Mouse (Mus musculus) midbrain, postnatal 0 days (tissue): ENCODE measurements at regions not wholly inside any gene's neighbourhood (a gene's known extent, or its start where the extent isn't known, plus 50 kb on each side); places are given as distances from the start of the nearest gene placed in this dataset.

Experiments used
- ATAC-seq: fragments of 200-750 bp; cut with Nextera tagmentation; 2 replicates; pipeline ENCODE4 v1.8.0; 2017; ENCODE audit warnings: moderate number of reproducible peaks, mild to moderate bottlenecking, moderate TSS enrichment, moderate library complexity; ENCODE audit not compliant: low FRiP score
- DNase-seq: peaks from one replicate; pipeline ENCODE4 v3.0.0-alpha.2; 2015; ENCODE audit warnings: low spot score
- H3K27ac ChIP-seq: fragments of 300-500 bp; sonication (generic); 2 replicates; pipeline ENCODE4 v1.5.1; 2014; ENCODE audit warnings: low read depth, mild to moderate bottlenecking, low read length, mixed read lengths
- H3K27me3 ChIP-seq: fragments of 300-500 bp; sonication (generic); 2 replicates; pipeline ENCODE4 v1.6.1; 2014; ENCODE audit warnings: low read length, control low read depth, mixed read lengths; ENCODE audit not compliant: insufficient read depth
- H3K36me3 ChIP-seq: fragments of 300-500 bp; sonication (generic); 2 replicates; pipeline ENCODE4 v1.6.1; 2014; ENCODE audit warnings: low read length, control low read depth, mixed read lengths; ENCODE audit not compliant: insufficient read depth
- H3K4me1 ChIP-seq: fragments of 300-500 bp; sonication (generic); 2 replicates; pipeline ENCODE4 v1.6.1; 2014; ENCODE audit warnings: mild to moderate bottlenecking, control low read depth, antibody characterized with exemption, low read length, mixed read lengths; ENCODE audit not compliant: insufficient read depth
- H3K4me2 ChIP-seq: fragments of 300-500 bp; sonication (generic); 2 replicates; pipeline ENCODE4 v1.6.1; 2014; ENCODE audit warnings: low read depth, mild to moderate bottlenecking, low read length, mixed read lengths; ENCODE audit not compliant: poor library complexity, severe bottlenecking
- H3K4me3 ChIP-seq: fragments of 300-500 bp; sonication (generic); 2 replicates; pipeline ENCODE4 v1.5.1; 2014; ENCODE audit warnings: low read depth, mild to moderate bottlenecking, low read length, moderate library complexity
- H3K9ac ChIP-seq: fragments of 300-500 bp; sonication (generic); replicated peaks from 2 replicates; pipeline ENCODE4 v1.6.1; 2014; ENCODE audit warnings: mild to moderate bottlenecking, low read length, moderate library complexity, mixed read lengths; ENCODE audit not compliant: poor library complexity, severe bottlenecking
- H3K9me3 ChIP-seq: fragments of 300-500 bp; sonication (generic); 2 replicates; pipeline ENCODE4 v1.6.1; 2016; ENCODE audit warnings: low read length, control low read depth
- CTCF ChIP-seq: IDR thresholded peaks from 2 replicates; pipeline ENCODE4 v1.5.1; 2016; ENCODE audit warnings: antibody characterized with exemption, mild to moderate bottlenecking
- WGBS: fragments of 180-500 bp; shearing (Covaris S2); extraction: QIAGEN DNeasy Blood & Tissue Kit; methylation state at CpG from one replicate; pipeline ENCODE4 v1.1.7; 2014; 5-methylcytosine and 5-hydroxymethylcytosine counted together

- no peaks in the 10 kb centered on the region for H3K27me3 ChIP-seq
- TF ChIP-seq CTCF, result no peak
- ATAC-seq (no peak), DNase-seq (peak; percentile 28)
- no peak overlapping the region for H3K27ac ChIP-seq
- no peak overlapping the region for H3K4me2 ChIP-seq
- no peaks in the 10 kb centered on the region for H3K9me3 ChIP-seq
- WGBS, result 61% methylated on average over 7 of the region's 7 CpGs
- no peaks in the 10 kb centered on the region for H3K36me3 ChIP-seq
- H3K4me1 ChIP-seq, result peaks cover 3% of the 10 kb centered on the region; the same call in 1 of the 2 replicates
- H3K4me3 ChIP-seq, result no peak overlapping the region
- no peak overlapping the region for H3K9ac ChIP-seq
Measured at GRCm38 (mm10) chr8:44691140-44691539, 244.1 kb upstream of the Fat1 start.

- 79% methylated on average over 8 of the region's 8 CpGs for WGBS
- Histone ChIP-seq H3K9ac (no peak overlapping the region), H3K27ac (no peak overlapping the region), H3K4me3 (no peak overlapping the region), H3K4me1 (peaks cover 3% of the 10 kb centered on the region; the same call in 1 of the 2 replicates), H3K4me2 (no peak overlapping the region), H3K27me3 (no peaks in the 10 kb centered on the region), H3K36me3 (no peaks in the 10 kb centered on the region), H3K9me3 (no peaks in the 10 kb centered on the region)
- no peak for ATAC-seq
- no peak for DNase-seq
- no peak for TF ChIP-seq CTCF
Measured at GRCm38 (mm10) chr8:44692036-44692688, 243.1 kb upstream of the Fat1 start.

GRCm38 (mm10) chr8:44694861-44695260, 240.4 kb upstream of the Fat1 start:
- no peak overlapping the region for H3K27ac ChIP-seq
- 0 out of 2 replicates have a peak overlapping the region, but pooled peaks have one; percentile 24 for H3K9ac ChIP-seq
- H3K27me3 ChIP-seq, result no peaks in the 10 kb centered on the region
- DNase-seq (no peak), ATAC-seq (no peak)
- H3K36me3 ChIP-seq, result no peaks in the 10 kb centered on the region
- H3K4me3 ChIP-seq, result no peak overlapping the region
- WGBS, result 35% methylated on average over 9 of the region's 9 CpGs
- TF ChIP-seq CTCF, result no peak
- H3K4me1 ChIP-seq, result peaks cover 3% of the 10 kb centered on the region; the same call in 1 of the 2 replicates
- 0 out of 2 replicates have a peak overlapping the region, but pooled peaks have one; percentile 6 for H3K4me2 ChIP-seq
- H3K9me3 ChIP-seq, result no peaks in the 10 kb centered on the region

GRCm38 (mm10) chr8:44696066-44696853, 239.0 kb upstream of the Fat1 start:
- no peak for TF ChIP-seq CTCF
- H3K27ac ChIP-seq, result no peak overlapping the region
- no peaks in the 10 kb centered on the region for H3K27me3 ChIP-seq
- ATAC-seq (no peak; the same call in 1 of the 2 replicates), DNase-seq (peak; percentile 80)
- 42% methylated on average over 9 of the region's 9 CpGs for WGBS
- H3K4me3 ChIP-seq, result no peak overlapping the region
- H3K9me3 ChIP-seq, result no peaks in the 10 kb centered on the region
- H3K4me1 ChIP-seq, result peaks cover 3% of the 10 kb centered on the region; the same call in 1 of the 2 replicates
- H3K4me2 ChIP-seq, result no peak overlapping the region
- H3K36me3 ChIP-seq, result no peaks in the 10 kb centered on the region
- no peak overlapping the region for H3K9ac ChIP-seq

- 83% methylated on average over 18 of the region's 18 CpGs for WGBS
- Histone ChIP-seq H3K4me1 (peaks cover 3% of the 10 kb centered on the region; the same call in 1 of the 2 replicates), H3K9me3 (no peaks in the 10 kb centered on the region), H3K4me3 (no peak overlapping the region), H3K9ac (no peak overlapping the region), H3K4me2 (no peak overlapping the region), H3K36me3 (no peaks in the 10 kb centered on the region), H3K27ac (no peak overlapping the region), H3K27me3 (no peaks in the 10 kb centered on the region)
- TF ChIP-seq CTCF, result no peak
- DNase-seq (no peak), ATAC-seq (no peak)
Measured at GRCm38 (mm10) chr8:44699384-44700105, 235.7 kb upstream of the Fat1 start.
